Mouse (Mus musculus) CD4-positive, CD25-positive, alpha-beta regulatory T cell, adult 9 weeks (primary cell): ENCODE results near the gene Cd3d. TPM values are rescaled to one million over a fixed set of nuclear protein-coding genes. Genes with fewer than 3 reads are reported as not detected.

Experiments
- polyA plus RNA-seq: library from polyadenylated mRNA; unstranded; fragments of 100-300 nt; shearing (Covaris generic); gene quantifications from one replicate; pipeline ENCODE4 v1.2.1, GENCODE M21; 2017

The Cd3d gene
- 1,135 TPM for polyA plus RNA-seq

GRCm38 (mm10) chr9:44981676-44982075 lies at the start of gene Cd3d:
TSS of gene Cd3d (plus strand) at chr9:44981786.

DNA sequence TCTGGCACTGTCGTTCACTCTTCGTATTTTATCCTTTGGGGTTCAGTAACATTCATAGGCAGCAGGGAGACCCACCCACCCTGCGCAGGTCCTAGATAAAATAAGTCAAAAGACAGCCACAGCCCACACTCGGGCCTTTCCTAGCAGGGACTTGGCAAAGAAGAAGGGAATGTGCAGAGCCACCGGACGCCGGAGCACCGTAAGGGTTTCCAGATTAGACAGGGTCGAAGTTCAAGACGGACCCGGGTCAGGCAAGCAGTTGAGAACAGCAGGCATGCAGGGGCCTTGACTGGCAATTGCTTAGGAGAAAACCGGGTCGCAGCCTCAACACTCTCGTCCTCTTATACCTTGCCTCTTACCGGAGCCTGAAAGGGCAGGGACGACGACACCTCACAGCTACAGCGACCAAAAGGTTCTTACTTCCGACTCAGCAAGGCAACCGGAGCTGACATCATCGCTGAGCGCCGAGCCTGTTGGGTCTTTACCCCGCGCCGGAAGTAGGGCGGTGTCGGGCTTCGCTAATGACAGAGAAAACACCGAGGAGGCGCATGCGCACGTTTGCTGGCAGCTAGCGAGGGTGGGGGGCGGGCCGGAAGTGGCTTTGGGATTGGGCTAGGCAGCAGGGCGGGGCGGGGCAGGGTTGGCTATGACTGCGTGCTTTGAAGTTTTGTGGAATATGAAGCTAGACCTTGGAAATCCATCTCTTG lies 16.3 kb upstream of the Cd3d start, which contains the start of gene Ube4a:
Gene Ube4a (minus strand): TSS at position 475 of the 707 bp plus-strand sequence.

DNA sequence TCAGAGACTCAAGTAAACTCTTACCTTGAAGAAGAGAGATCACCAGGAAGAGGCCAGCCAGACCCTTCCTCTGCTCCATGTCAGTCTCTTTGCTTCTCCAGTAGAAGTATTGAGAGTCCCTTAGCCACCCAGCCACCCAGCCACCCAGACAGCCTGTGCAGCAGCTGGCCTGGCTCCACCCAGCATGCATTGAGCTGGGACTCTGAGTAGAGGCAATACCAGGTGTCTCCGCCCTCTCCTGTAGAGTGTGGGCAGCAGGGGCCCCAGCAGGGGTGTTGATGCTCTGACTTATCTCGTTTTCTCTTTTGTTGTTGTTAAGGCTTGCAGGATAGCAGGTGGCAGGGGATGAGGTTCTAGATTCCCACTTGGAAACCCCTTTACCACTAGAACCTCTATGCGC lies 1.3 kb upstream of the Cd3d start, which contains the start of gene Cd3g:
Gene Cd3g (minus strand): TSS at position 190 of the 400 bp plus-strand sequence.

GRCm38 (mm10) chr9:45009180-45010078 lies 27.8 kb downstream of the Cd3d start, which contains the start of gene Cd3e:
TSS of gene Cd3e (minus strand) at chr9:45009627.

Other genes with a start within 250 kb of the Cd3d start
- gene Phldb1, start 246.6 kb upstream of the Cd3d start, polyA plus RNA-seq: 0.89 TPM
- 90.7 TPM for gene Arcn1, start 213.9 kb upstream of the Cd3d start, polyA plus RNA-seq
- gene Ift46, start 213.9 kb upstream of the Cd3d start, polyA plus RNA-seq: 47.3 TPM
- gene Tmem25, start 182.5 kb upstream of the Cd3d start, polyA plus RNA-seq: 0.48 TPM
- gene Ttc36, start 178.7 kb upstream of the Cd3d start, polyA plus RNA-seq: not detected
- gene Kmt2a, start 100.5 kb upstream of the Cd3d start, polyA plus RNA-seq: 22.1 TPM
- gene Atp5l, start 61.0 kb upstream of the Cd3d start, polyA plus RNA-seq: 408 TPM
- 58.4 TPM for gene Ube4a, start 16.2 kb upstream of the Cd3d start, polyA plus RNA-seq
- 1,544 TPM for gene Cd3g, start 1.4 kb upstream of the Cd3d start, polyA plus RNA-seq
- gene Cd3e, start 27.8 kb downstream of the Cd3d start, polyA plus RNA-seq: 1,627 TPM
- gene Mpzl2, start 58.0 kb downstream of the Cd3d start, polyA plus RNA-seq: 0.17 TPM
- 22.5 TPM for gene Mpzl3, start 73.4 kb downstream of the Cd3d start, polyA plus RNA-seq
- gene Jaml, start 97.4 kb downstream of the Cd3d start, polyA plus RNA-seq: 20.0 TPM
- gene Scn2b, start 136.0 kb downstream of the Cd3d start, polyA plus RNA-seq: 0.07 TPM
- not detected for gene Scn4b, start 156.6 kb downstream of the Cd3d start, polyA plus RNA-seq
- gene BC049352, start 200.2 kb downstream of the Cd3d start, polyA plus RNA-seq: 1.2 TPM
- gene Tmprss4, start 222.3 kb downstream of the Cd3d start, polyA plus RNA-seq: not detected